Mouse (Mus musculus) embryo, embryonic 10.5 days (tissue): ENCODE measurements around the gene Git1.
"Not testable (repeated sequence)": the region's sequence is repeated elsewhere in the genome, so short reads cannot be mapped to it uniquely, and the experiment has no call there.

Source experiments
- DNase-seq: peaks from one replicate; pipeline ENCODE4 v3.0.0-alpha.2; 2015; ENCODE audit warnings: low spot score

Git1 gene

GRCm38 (mm10) chr11:77520601-77521529, 27.5 kb downstream of the Git1 start:
- peak; percentile 55 for DNase-seq

GRCm38 (mm10) chr11:77525804-77526486, 32.6 kb downstream of the Git1 start:
- no peak for DNase-seq

GRCm38 (mm10) chr11:77528420-77528819, 35.1 kb downstream of the Git1 start:
- not testable (repeated sequence) for DNase-seq

- no peak for DNase-seq
Observed at GRCm38 (mm10) chr11:77529644-77530043, 36.3 kb downstream of the Git1 start.

GRCm38 (mm10) chr11:77530862-77531261, 37.5 kb downstream of the Git1 start:
- no peak for DNase-seq

- no peak for DNase-seq
Observed at GRCm38 (mm10) chr11:77532202-77532846, 39.0 kb downstream of the Git1 start.

- DNase-seq, result no peak
Observed at GRCm38 (mm10) chr11:77545261-77545660, 51.9 kb downstream of the Git1 start.
